Mouse (Mus musculus) liver, embryonic 15.5 days (tissue): ENCODE data around the gene St6galnac1. TPM values are rescaled to one million over a fixed set of nuclear protein-coding genes. Genes with fewer than 3 reads are reported as not detected.

Experiments used
- ATAC-seq: fragments of 200-750 bp; cut with Nextera tagmentation; 2 replicates; pipeline ENCODE4 v1.8.0; 2017; ENCODE audit warnings: moderate number of reproducible peaks, mild to moderate bottlenecking, moderate library complexity; ENCODE audit not compliant: insufficient read depth
- H3K27ac ChIP-seq: fragments of 300-500 bp; sonication (generic); replicated peaks from 2 replicates; pipeline ENCODE4 v1.5.1; 2015; ENCODE audit warnings: mild to moderate bottlenecking, inconsistent platforms
- H3K27me3 ChIP-seq: fragments of 300-500 bp; sonication (generic); 2 replicates; pipeline ENCODE4 v1.6.1; 2015; ENCODE audit warnings: mild to moderate bottlenecking, inconsistent platforms
- H3K36me3 ChIP-seq: fragments of 300-500 bp; sonication (generic); replicated peaks from 2 replicates; pipeline ENCODE4 v1.6.1; 2015; ENCODE audit warnings: moderate library complexity, mild to moderate bottlenecking, inconsistent platforms
- H3K4me1 ChIP-seq: fragments of 300-500 bp; sonication (generic); replicated peaks from 2 replicates; pipeline ENCODE4 v1.6.1; 2015; ENCODE audit warnings: inconsistent platforms
- H3K4me2 ChIP-seq: fragments of 300-500 bp; sonication (generic); 2 replicates; pipeline ENCODE4 v1.6.1; 2015; ENCODE audit warnings: moderate library complexity, mild to moderate bottlenecking, inconsistent platforms
- H3K4me3 ChIP-seq: fragments of 300-500 bp; sonication (generic); replicated peaks from 2 replicates; pipeline ENCODE4 v1.5.1; 2015; ENCODE audit warnings: mild to moderate bottlenecking, inconsistent platforms
- H3K9ac ChIP-seq: fragments of 300-500 bp; sonication (generic); 2 replicates; pipeline ENCODE4 v1.6.1; 2015; ENCODE audit warnings: moderate library complexity, mild to moderate bottlenecking, inconsistent platforms
- H3K9me3 ChIP-seq: fragments of 300-500 bp; sonication (generic); replicated peaks from 2 replicates; pipeline ENCODE4 v1.6.1; 2016; ENCODE audit warnings: inconsistent platforms
- WGBS: fragments of 180-500 bp; shearing (Covaris S2); methylation state at CpG from one replicate; pipeline ENCODE4 v1.1.7; 2015; ENCODE audit warnings: mixed read lengths; ENCODE audit not compliant: insufficient replicate concordance; 5-methylcytosine and 5-hydroxymethylcytosine counted together
- polyA plus RNA-seq: library from polyadenylated mRNA; unstranded; fragments of >200 nt; fragmentation: Nextera tagmentation; extraction: Ambion mirVana; gene quantifications from 2 replicates; pipeline ENCODE4 v1.2.1, GENCODE M21; 2015

The St6galnac1 gene
- polyA plus RNA-seq, 1 experiment from 2014 or later: not detected

DNA sequence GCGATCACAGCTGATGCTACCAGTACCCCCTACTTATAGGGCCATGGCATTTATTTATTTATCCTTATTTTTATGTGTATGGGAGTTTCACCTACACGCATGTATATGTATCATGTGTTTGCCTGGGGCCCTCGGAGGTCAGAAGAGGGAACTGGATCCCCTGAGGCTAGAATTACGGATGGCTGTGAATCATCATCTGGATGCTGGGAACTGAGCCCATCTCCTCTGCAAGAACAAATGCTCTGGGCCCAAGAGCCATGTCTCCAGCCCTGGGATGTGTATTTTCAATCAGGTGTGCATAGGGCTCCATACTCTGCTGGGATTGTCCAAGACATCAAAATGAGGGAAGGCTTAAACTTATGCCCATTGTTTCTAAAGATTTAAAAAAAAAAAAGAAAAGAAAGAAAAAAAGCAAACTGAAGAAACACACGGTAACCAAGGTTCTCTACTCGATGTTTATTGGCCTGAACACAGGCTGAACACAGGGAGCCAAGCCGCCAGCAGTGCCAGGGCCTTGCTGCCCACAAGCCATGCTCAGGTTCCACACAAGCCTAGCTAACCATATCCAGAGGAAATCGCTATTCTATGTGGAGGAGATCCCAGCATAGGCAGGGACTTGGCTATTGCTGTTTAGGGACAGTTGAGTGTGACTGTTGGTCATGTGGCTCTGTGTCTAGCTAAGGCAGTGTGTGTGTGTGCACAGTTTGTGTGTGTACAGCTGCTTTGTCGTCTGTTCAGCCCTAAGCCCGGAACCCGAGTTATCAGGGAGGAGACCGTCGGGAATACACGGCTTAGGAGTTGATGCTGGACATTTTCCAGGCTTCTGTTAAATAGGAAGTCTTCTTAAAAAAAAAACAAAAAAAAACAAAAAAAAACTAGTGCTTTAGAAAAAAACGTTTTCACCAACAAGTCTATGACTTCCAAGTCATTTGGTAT is 31.1 kb upstream of the St6galnac1 start:
- 67% methylated on average over 15 of the region's 15 CpGs for WGBS
- no peak for ATAC-seq

DNA sequence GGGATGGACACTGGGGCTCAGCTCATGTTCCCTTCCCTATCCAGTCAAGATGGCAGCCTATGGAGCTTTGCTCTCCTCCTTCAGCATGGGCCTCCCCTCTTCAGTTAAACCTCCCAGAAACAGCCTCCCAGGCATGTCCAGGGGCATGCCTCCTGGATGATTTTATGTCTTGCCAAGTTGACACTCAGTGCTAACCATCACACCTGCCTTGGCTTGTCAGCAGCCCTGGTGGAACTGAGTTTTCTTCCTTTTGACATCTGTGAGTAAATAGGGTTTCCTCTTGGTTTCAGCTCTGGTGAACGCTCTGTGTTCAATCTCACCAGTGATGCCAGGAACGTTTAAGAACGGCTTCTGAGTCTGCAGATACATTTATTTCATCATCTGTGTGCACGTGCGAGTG is 27.4 kb upstream of the St6galnac1 start:
- no peak overlapping the region for H3K27ac ChIP-seq
- ATAC-seq: no peak
- WGBS: 57% methylated on average over 5 of the region's 5 CpGs
- no peaks in the 10 kb centered on the region for H3K4me1 ChIP-seq
- no peak overlapping the region for H3K4me3 ChIP-seq
- no peaks in the 10 kb centered on the region for H3K36me3 ChIP-seq
- H3K9ac ChIP-seq: no peak overlapping the region
- no peak overlapping the region for H3K4me2 ChIP-seq
- no peaks in the 10 kb centered on the region for H3K27me3 ChIP-seq
- no peaks in the 10 kb centered on the region for H3K9me3 ChIP-seq

More for the DNA sequence above, 31.1 kb upstream of the St6galnac1 start:
- Histone ChIP-seq H3K4me3 (no peak overlapping the region), H3K36me3 (no peaks in the 10 kb centered on the region), H3K4me2 (no peak overlapping the region), H3K9me3 (no peaks in the 10 kb centered on the region), H3K27me3 (peaks cover 10% of the 10 kb centered on the region), H3K27ac (no peak overlapping the region), H3K4me1 (peaks cover 7% of the 10 kb centered on the region), H3K9ac (no peak overlapping the region)

GRCm38 (mm10) chr11:116801106-116801505 is 25.8 kb upstream of the St6galnac1 start:
- Histone ChIP-seq H3K4me3 (no peak overlapping the region), H3K27ac (no peak overlapping the region), H3K4me1 (no peaks in the 10 kb centered on the region), H3K9ac (no peak overlapping the region), H3K27me3 (no peaks in the 10 kb centered on the region), H3K4me2 (no peak overlapping the region), H3K9me3 (no peaks in the 10 kb centered on the region), H3K36me3 (no peaks in the 10 kb centered on the region)
- WGBS: 59% methylated on average over 5 of the region's 5 CpGs
- no peak for ATAC-seq

DNA sequence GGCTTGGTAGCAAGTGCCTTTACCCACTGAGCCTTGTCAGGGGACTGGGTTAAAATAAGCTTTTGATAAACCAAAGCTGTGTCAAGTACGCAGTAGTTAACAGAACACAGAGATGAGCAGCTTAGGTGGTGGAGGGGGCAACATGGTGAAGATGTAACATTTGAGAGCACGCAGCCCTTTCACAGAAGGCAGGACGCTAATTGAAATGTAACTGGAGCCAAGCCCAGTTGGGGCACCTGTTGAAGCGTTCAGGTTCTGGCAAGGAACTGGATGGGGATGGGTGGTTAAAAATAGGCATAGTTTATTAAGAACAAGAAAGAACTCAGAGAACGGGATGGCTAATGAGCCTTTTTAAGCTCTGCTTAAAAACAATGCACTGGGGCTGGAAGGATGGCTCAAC is 24.1 kb upstream of the St6galnac1 start:
- no peaks in the 10 kb centered on the region for H3K9me3 ChIP-seq
- H3K4me1 ChIP-seq: no peaks in the 10 kb centered on the region
- H3K27ac ChIP-seq: no peak overlapping the region
- H3K4me3 ChIP-seq: no peak overlapping the region
- no peak for ATAC-seq
- no peak overlapping the region for H3K4me2 ChIP-seq
- no peaks in the 10 kb centered on the region for H3K36me3 ChIP-seq
- H3K27me3 ChIP-seq: no peaks in the 10 kb centered on the region
- no peak overlapping the region for H3K9ac ChIP-seq
- WGBS: 75% methylated on average over 5 of the region's 5 CpGs

- Histone ChIP-seq H3K4me1 (peaks cover 6% of the 10 kb centered on the region), H3K4me2 (no peak overlapping the region), H3K4me3 (no peak overlapping the region), H3K9ac (no peak overlapping the region), H3K27me3 (no peaks in the 10 kb centered on the region), H3K36me3 (no peaks in the 10 kb centered on the region), H3K27ac (no peak overlapping the region), H3K9me3 (no peaks in the 10 kb centered on the region)
- WGBS: 82% methylated on average over 10 of the region's 10 CpGs
- ATAC-seq: no peak
Measured at GRCm38 (mm10) chr11:116784221-116784620, 8.9 kb upstream of the St6galnac1 start.

GRCm38 (mm10) chr11:116782737-116783145 is 7.4 kb upstream of the St6galnac1 start:
- Histone ChIP-seq H3K4me3 (peak overlapping the region; percentile 31), H3K9me3 (no peaks in the 10 kb centered on the region), H3K4me2 (peak overlapping the region; percentile 52), H3K36me3 (no peaks in the 10 kb centered on the region), H3K4me1 (peaks cover 6% of the 10 kb centered on the region), H3K27me3 (no peaks in the 10 kb centered on the region), H3K9ac (no peak overlapping the region), H3K27ac (no peak overlapping the region)
- ATAC-seq: peak; percentile 68
- 13% methylated on average over 9 of the region's 9 CpGs for WGBS

DNA sequence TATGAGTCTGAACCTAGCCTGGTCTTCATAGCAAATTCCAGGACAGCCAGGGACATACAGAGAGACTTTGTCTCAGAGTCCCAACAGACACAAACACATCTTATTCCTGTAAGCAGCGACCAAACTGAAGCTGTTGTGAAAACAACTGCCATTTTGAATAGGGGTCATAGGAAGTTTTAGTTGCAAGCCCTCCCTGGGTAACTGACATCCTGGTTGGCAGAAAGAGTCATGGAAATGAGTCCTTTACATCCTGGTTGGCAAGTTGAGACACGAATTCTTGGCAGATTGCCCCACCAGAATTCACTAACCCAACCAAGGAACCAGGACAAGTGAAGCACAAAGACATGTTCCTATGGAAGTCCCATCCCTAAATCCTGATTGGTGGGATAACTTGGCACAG is 2.1 kb downstream of the St6galnac1 start:
- Histone ChIP-seq H3K27me3 (no peaks in the 10 kb centered on the region), H3K9me3 (no peaks in the 10 kb centered on the region), H3K4me3 (no peak overlapping the region), H3K27ac (no peak overlapping the region), H3K36me3 (no peaks in the 10 kb centered on the region), H3K4me2 (no peak overlapping the region), H3K9ac (no peak overlapping the region), H3K4me1 (no peaks in the 10 kb centered on the region)
- no peak for ATAC-seq
- WGBS: 31% methylated on average over 2 of the region's 2 CpGs

DNA sequence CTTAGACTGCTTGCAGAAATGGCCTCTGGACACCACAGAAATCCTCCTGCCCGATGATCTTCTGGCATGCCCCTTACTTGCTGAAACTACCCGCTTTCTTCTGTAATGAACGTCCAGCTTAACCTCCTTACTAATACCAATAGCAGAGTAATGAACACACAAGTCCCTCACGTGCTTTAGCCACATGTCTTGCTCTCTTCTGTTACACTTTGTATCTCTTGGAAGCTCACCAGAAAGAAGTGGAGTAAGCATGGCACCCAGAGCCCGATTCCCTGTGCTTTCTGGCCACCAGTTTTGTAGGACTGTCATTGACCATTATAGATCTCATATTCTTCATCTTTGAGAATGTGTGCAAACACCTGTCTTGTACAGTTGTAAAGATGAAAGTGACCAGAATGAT is 5.4 kb downstream of the St6galnac1 start:
- Histone ChIP-seq H3K27me3 (no peaks in the 10 kb centered on the region), H3K27ac (no peak overlapping the region), H3K36me3 (no peaks in the 10 kb centered on the region), H3K9me3 (no peaks in the 10 kb centered on the region), H3K4me2 (no peak overlapping the region), H3K4me1 (no peaks in the 10 kb centered on the region), H3K4me3 (no peak overlapping the region), H3K9ac (no peak overlapping the region)
- 52% methylated on average over 5 of the region's 5 CpGs for WGBS
- no peak for ATAC-seq

DNA sequence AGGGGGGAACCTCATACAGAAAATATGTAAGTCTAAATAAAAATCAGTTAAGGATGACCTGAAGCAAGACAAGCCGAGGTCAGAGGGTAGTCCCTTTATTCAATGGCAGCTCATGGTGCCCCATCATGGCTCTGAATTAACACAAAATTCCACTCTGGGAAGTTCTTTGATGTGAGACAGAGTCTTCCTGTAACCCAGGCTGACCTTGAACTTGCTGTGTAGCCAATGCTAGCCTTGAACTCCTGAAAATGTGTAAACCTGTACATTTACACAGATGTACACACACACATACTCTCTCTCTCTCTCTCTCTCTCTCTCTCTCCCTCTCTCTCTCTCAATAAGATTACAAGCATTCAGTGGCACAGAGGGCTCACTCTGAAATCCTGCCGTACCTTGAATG is 10.4 kb downstream of the St6galnac1 start:
- WGBS: 68% methylated on average over 2 of the region's 2 CpGs
- Histone ChIP-seq H3K27me3 (no peaks in the 10 kb centered on the region), H3K4me2 (no peak overlapping the region), H3K4me3 (no peak overlapping the region), H3K4me1 (no peaks in the 10 kb centered on the region), H3K36me3 (no peaks in the 10 kb centered on the region), H3K9me3 (no peaks in the 10 kb centered on the region), H3K27ac (no peak overlapping the region), H3K9ac (no peak overlapping the region)
- ATAC-seq: no peak

DNA sequence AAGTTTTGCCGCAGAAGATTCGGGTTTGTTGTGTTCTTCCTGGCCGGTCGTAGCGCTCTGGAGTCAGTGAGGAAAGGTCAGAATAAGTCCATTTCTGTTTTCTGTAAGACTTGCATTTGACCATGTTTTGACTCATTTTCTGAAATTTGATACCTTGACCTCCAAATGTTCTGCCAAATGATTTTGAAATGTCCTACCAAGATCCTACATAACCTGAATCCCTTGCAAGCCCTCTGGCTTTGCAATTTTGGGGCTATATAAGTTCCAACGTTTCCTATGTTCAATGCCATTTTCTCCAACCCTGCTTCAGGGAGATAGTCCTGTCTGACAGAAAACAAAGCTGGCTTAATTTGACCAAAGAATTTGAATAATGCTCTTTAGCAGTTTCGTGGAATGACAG is 11.0 kb downstream of the St6galnac1 start:
- 78% methylated on average over 7 of the region's 7 CpGs for WGBS
- Histone ChIP-seq H3K4me3 (no peak overlapping the region), H3K9ac (no peak overlapping the region), H3K4me1 (no peaks in the 10 kb centered on the region), H3K36me3 (no peaks in the 10 kb centered on the region), H3K27ac (no peak overlapping the region), H3K27me3 (no peaks in the 10 kb centered on the region), H3K4me2 (no peak overlapping the region), H3K9me3 (no peaks in the 10 kb centered on the region)
- no peak for ATAC-seq

- Histone ChIP-seq H3K36me3 (no peaks in the 10 kb centered on the region), H3K4me2 (no peak overlapping the region), H3K4me1 (no peaks in the 10 kb centered on the region), H3K27me3 (no peaks in the 10 kb centered on the region), H3K4me3 (no peak overlapping the region), H3K9ac (no peak overlapping the region), H3K27ac (no peak overlapping the region), H3K9me3 (no peaks in the 10 kb centered on the region)
- no peak for ATAC-seq
- WGBS: 59% methylated on average over 4 of the region's 4 CpGs
Measured at GRCm38 (mm10) chr11:116755191-116755590, 20.1 kb downstream of the St6galnac1 start.
